Mouse (Mus musculus) heart, postnatal 0 days (tissue): ENCODE data around the gene Slc44a3.

ENCODE experiments used
- CTCF ChIP-seq: IDR thresholded peaks from 2 replicates; pipeline ENCODE4 v1.5.1; 2016; ENCODE audit warnings: antibody characterized with exemption, control low read depth, low read depth
- EP300 ChIP-seq: IDR thresholded peaks from 2 replicates; pipeline ENCODE4 v1.6.1; 2016; ENCODE audit warnings: antibody characterized with exemption, low read depth

DNA sequence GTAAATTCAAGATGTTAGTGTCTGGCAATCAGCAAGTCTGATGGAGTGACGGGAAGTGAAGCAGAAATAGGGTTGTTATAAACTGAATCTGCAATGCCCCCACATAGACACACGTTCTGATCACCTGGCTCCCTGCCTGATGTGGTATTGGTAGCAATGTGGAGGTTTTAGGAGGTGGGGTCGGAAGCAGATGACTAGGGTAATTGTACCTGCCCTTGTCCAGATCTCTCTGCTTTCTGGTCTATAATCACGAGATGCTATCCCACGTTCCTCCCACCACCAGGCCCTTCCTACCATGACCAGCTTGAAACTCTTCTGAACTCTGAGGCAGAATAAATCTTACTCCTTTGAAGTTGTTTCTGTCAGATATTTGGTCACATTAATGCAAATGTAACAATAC, 45.4 kb upstream of the Slc44a3 start:
- TF ChIP-seq CTCF (no peak), EP300 (no peak)
